Mouse (Mus musculus) forebrain, embryonic 16.5 days (tissue): ENCODE measurements at regions not wholly inside any gene's neighbourhood (a gene's known extent, or its start where the extent isn't known, plus 50 kb on each side); places are given as distances from the start of the nearest gene placed in this dataset.

Source experiments
- ATAC-seq: fragments of 200-750 bp; cut with Nextera tagmentation; 2 replicates; pipeline ENCODE4 v1.8.0; 2017; ENCODE audit warnings: mild to moderate bottlenecking, moderate library complexity
- H3K27ac ChIP-seq: fragments of 300-500 bp; sonication (generic); 2 replicates; pipeline ENCODE4 v1.5.1; 2014; ENCODE audit warnings: low read length, control low read depth
- H3K27me3 ChIP-seq: fragments of 300-500 bp; sonication (generic); replicated peaks from 2 replicates; pipeline ENCODE4 v1.6.1; 2014; ENCODE audit warnings: low read length; ENCODE audit not compliant: control insufficient read depth, insufficient read depth
- H3K36me3 ChIP-seq: fragments of 300-500 bp; sonication (generic); 2 replicates; pipeline ENCODE4 v1.6.1; 2014; ENCODE audit not compliant: control insufficient read depth, insufficient read depth
- H3K4me1 ChIP-seq: fragments of 300-500 bp; sonication (generic); replicated peaks from 2 replicates; pipeline ENCODE4 v1.6.1; 2014; ENCODE audit warnings: low read length; ENCODE audit not compliant: control insufficient read depth, insufficient read depth
- H3K4me2 ChIP-seq: fragments of 300-500 bp; sonication (generic); 2 replicates; pipeline ENCODE4 v1.6.1; 2014; ENCODE audit warnings: mild to moderate bottlenecking, low read length, control low read depth
- H3K4me3 ChIP-seq: fragments of 300-500 bp; sonication (generic); replicated peaks from 2 replicates; pipeline ENCODE4 v1.5.1; 2014; ENCODE audit warnings: mild to moderate bottlenecking, low read length, control low read depth
- H3K9ac ChIP-seq: fragments of 300-500 bp; sonication (generic); replicated peaks from 2 replicates; pipeline ENCODE4 v1.6.1; 2014; ENCODE audit warnings: low read depth, low read length, control low read depth
- H3K9me3 ChIP-seq: fragments of 300-500 bp; sonication (generic); 2 replicates; pipeline ENCODE4 v1.6.1; 2016; ENCODE audit warnings: low read length; ENCODE audit not compliant: control insufficient read depth
- WGBS: fragments of 180-500 bp; shearing (Covaris S2); extraction: QIAGEN DNeasy Blood & Tissue Kit; methylation state at CpG from one replicate; pipeline ENCODE4 v1.1.7; 2014; 5-methylcytosine and 5-hydroxymethylcytosine counted together

DNA sequence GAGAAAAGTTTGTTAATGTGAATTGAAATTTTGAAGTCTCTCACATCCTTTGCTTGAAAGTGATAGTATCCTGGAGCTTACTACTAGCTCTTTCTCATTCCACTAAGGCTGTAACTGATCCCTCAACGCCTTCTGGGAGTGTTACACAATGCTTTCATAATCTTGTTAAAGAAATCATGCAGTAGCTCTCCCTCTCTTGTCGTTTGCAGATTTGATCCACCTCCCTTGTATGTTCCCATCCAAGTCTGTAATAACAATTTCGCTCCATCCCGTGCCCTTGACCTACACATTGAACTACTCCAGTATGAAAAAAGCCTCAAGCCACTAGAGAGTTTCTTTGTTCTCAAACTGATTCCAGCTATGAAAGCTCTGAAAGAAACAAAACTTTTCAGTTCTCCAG, 63.9 kb upstream of the Fibin start:
- no peak overlapping the region for H3K4me2 ChIP-seq
- no peaks in the 10 kb centered on the region for H3K36me3 ChIP-seq
- H3K27me3 ChIP-seq: no peaks in the 10 kb centered on the region
- no peak for ATAC-seq
- H3K9ac ChIP-seq: no peak overlapping the region
- 53% methylated on average over 4 of the region's 4 CpGs for WGBS
- H3K9me3 ChIP-seq: no peaks in the 10 kb centered on the region
- no peak overlapping the region for H3K4me3 ChIP-seq
- no peaks in the 10 kb centered on the region for H3K4me1 ChIP-seq
- H3K27ac ChIP-seq: no peak overlapping the region

DNA sequence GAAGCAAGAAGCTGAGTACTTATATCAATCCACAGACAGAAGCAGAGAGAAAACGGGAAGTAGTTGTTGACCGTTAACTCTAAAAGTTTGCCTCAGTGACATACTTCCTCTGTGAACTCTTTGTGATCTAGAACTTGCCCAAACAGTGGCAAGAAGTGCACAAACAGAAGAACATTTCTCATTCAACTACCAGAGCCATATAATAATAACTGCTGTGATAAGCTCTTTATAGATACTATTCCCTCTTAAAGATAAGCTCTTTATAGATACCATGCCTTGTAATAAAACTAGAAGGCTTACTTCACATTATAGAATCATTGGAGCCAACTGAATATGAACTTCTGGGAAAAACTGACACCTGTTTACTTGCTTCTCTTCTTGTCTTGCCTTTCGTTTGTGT, 89.7 kb upstream of the Fibin start:
- H3K4me1 ChIP-seq: no peaks in the 10 kb centered on the region
- H3K9me3 ChIP-seq: no peaks in the 10 kb centered on the region
- H3K36me3 ChIP-seq: no peaks in the 10 kb centered on the region
- no peak for ATAC-seq
- WGBS: 87% methylated on average over 3 of the region's 3 CpGs
- no peak overlapping the region for H3K27ac ChIP-seq
- no peaks in the 10 kb centered on the region for H3K27me3 ChIP-seq
- no peak overlapping the region for H3K4me3 ChIP-seq
- no peak overlapping the region for H3K9ac ChIP-seq
- H3K4me2 ChIP-seq: no peak overlapping the region

- ATAC-seq: no peak
- Histone ChIP-seq H3K4me1 (no peaks in the 10 kb centered on the region), H3K36me3 (no peaks in the 10 kb centered on the region), H3K27me3 (no peaks in the 10 kb centered on the region), H3K4me2 (no peak overlapping the region), H3K4me3 (no peak overlapping the region), H3K9ac (no peak overlapping the region), H3K27ac (no peak overlapping the region), H3K9me3 (no peaks in the 10 kb centered on the region)
- 90% methylated on average over 3 of the region's 3 CpGs for WGBS
Observed at GRCm38 (mm10) chr2:110472307-110472995, 109.5 kb upstream of the Fibin start.

DNA sequence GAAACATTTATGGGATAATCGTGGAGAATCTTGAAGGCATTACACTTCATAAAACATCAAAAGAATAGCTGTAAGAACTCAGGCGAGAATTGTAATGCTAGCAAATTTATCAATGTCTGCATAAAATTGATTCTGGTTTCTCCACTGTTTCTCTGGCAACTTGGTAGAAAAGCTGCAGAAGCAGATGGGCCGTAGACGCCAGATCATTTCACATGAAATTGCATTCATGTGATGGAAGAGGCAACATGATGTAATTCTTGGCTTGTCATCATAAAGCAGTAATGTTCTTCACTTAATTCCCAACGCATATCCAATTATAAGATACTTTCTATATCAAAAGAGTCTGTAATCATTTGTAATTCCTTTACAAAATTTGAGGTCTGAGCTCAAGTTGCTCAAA, 113.6 kb upstream of the Fibin start:
- Histone ChIP-seq H3K36me3 (no peaks in the 10 kb centered on the region), H3K4me3 (no peak overlapping the region), H3K4me1 (no peaks in the 10 kb centered on the region), H3K9ac (no peak overlapping the region), H3K27ac (no peak overlapping the region), H3K27me3 (no peaks in the 10 kb centered on the region), H3K9me3 (no peaks in the 10 kb centered on the region), H3K4me2 (no peak overlapping the region)
- WGBS: 61% methylated on average over 5 of the region's 5 CpGs
- ATAC-seq: peak; percentile 81

DNA sequence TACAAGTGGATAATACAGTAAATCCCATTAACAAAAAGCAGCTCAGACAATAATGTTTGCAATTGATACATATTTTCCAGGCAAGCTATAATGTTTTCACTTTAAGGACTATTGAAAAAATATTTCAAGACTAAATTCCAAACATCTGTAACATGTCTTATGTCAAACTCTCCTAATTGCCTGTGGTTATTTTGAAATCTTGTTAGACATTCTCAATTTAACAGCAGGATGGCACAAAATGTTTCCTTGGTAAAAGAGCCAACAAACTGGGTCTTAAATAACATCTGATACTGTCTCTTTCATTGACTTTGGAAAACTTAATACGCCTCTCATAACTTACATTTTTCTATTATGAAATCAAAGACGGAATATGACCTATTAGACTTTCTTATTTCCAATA, 115.8 kb upstream of the Slc5a12 start:
- H3K9me3 ChIP-seq: no peaks in the 10 kb centered on the region
- H3K27me3 ChIP-seq: no peaks in the 10 kb centered on the region
- 90% methylated on average over 2 of the region's 2 CpGs for WGBS
- H3K9ac ChIP-seq: no peak overlapping the region
- H3K4me1 ChIP-seq: no peaks in the 10 kb centered on the region; the same call in 1 of the 2 replicates
- no peak for ATAC-seq
- H3K4me3 ChIP-seq: no peak overlapping the region
- H3K36me3 ChIP-seq: no peaks in the 10 kb centered on the region
- no peak overlapping the region for H3K27ac ChIP-seq
- no peak overlapping the region for H3K4me2 ChIP-seq

DNA sequence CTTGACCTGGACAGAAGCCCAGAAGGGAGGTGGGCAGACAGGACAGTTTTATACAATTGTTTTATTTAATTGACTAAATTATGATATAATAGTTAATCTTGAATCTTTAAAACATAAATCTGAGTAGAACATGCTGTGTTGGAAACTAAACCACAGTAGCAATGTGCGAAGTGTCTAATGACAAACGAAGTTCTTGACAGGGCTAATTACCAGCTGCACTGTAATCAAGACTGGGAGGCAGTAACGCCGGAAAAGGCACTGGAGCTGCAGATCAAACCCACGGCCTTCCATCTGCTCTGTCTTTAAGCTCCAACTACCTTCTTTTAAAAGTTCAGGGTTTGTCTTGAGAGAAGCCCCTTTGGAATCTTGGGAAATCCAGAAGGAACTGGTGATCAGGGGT, 110.9 kb upstream of the Slc5a12 start:
- Histone ChIP-seq H3K4me1 (peaks cover 2% of the 10 kb centered on the region; the same call in 1 of the 2 replicates), H3K4me2 (no peak overlapping the region), H3K27ac (no peak overlapping the region), H3K9ac (no peak overlapping the region), H3K36me3 (no peaks in the 10 kb centered on the region), H3K27me3 (no peaks in the 10 kb centered on the region), H3K4me3 (no peak overlapping the region), H3K9me3 (no peaks in the 10 kb centered on the region)
- 27% methylated on average over 5 of the region's 5 CpGs for WGBS
- ATAC-seq: peak; percentile 69; the same call in 1 of the 2 replicates

- Histone ChIP-seq H3K9me3 (no peaks in the 10 kb centered on the region), H3K4me1 (peaks cover 2% of the 10 kb centered on the region; the same call in 1 of the 2 replicates), H3K9ac (no peak overlapping the region), H3K4me3 (no peak overlapping the region), H3K36me3 (no peaks in the 10 kb centered on the region), H3K27me3 (no peaks in the 10 kb centered on the region), H3K4me2 (no peak overlapping the region), H3K27ac (no peak overlapping the region)
- WGBS: 42% methylated on average over 4 of the region's 4 CpGs
- no peak for ATAC-seq
Observed at GRCm38 (mm10) chr2:110486724-110487123, 110.4 kb upstream of the Slc5a12 start.

- WGBS: 77% methylated on average over 7 of the region's 7 CpGs
- H3K4me1 ChIP-seq: peaks cover 2% of the 10 kb centered on the region; the same call in 1 of the 2 replicates
Observed at GRCm38 (mm10) chr2:110487950-110488349, 109.1 kb upstream of the Slc5a12 start.

GRCm38 (mm10) chr2:110501786-110502185, 95.3 kb upstream of the Slc5a12 start:
- Histone ChIP-seq H3K27me3 (no peaks in the 10 kb centered on the region), H3K4me3 (no peak overlapping the region), H3K9ac (no peak overlapping the region), H3K36me3 (no peaks in the 10 kb centered on the region), H3K4me2 (no peak overlapping the region), H3K27ac (no peak overlapping the region), H3K4me1 (no peaks in the 10 kb centered on the region), H3K9me3 (no peaks in the 10 kb centered on the region)
- WGBS: 90% methylated on average over 2 of the region's 2 CpGs
- ATAC-seq: no peak

More at GRCm38 (mm10) chr2:110487950-110488349, 109.1 kb upstream of the Slc5a12 start:
- H3K27ac ChIP-seq: no peak overlapping the region
- no peak overlapping the region for H3K4me3 ChIP-seq
- no peaks in the 10 kb centered on the region for H3K27me3 ChIP-seq
- H3K9ac ChIP-seq: no peak overlapping the region
- H3K9me3 ChIP-seq: no peaks in the 10 kb centered on the region
- no peak for ATAC-seq
- H3K36me3 ChIP-seq: no peaks in the 10 kb centered on the region
- no peak overlapping the region for H3K4me2 ChIP-seq
